Mouse (Mus musculus) spleen, embryonic (tissue): ENCODE data around the gene F2.

Experiments
- CTCF ChIA-PET: fragments of 350-600 bp; sonication (Branson Sonifier 250); formaldehyde crosslinking; loops from one replicate; lab custom pipeline; 2022; lab: Charles Lee

The F2 gene

GRCm38 (mm10) chr2:91636229-91636628 lies at the start of gene F2:
TSS of gene F2 (minus strand) at chr2:91636414.
- CTCF ChIA-PET = no interaction called here

DNA sequence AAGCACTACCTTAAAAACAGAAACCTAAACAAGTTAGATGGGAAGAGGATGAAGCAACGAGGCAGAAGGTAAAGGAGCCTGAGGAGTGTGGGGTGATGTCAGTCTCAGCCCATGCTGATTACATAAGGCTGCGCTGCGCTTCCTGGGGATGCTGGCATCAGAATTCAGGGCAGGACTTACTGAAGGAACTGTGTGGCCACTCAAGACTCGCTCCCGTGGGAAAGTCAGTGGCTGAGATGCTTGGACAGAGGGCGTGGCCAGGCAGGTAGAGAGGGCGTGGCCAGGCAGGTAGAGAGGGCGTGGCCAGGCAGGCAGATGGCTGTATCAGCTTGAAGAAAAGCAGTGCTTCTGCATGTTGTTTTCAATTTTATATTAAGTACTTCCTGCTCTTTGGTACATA lies 47.7 kb upstream of the F2 start:
- CTCF ChIA-PET = no interaction called here

GRCm38 (mm10) chr2:91682850-91683249 lies 46.6 kb upstream of the F2 start:
- CTCF ChIA-PET = no interaction called here

- CTCF ChIA-PET = no interaction called here
Measured at GRCm38 (mm10) chr2:91676961-91677360, 40.7 kb upstream of the F2 start.

GRCm38 (mm10) chr2:91676420-91676819 lies 40.2 kb upstream of the F2 start:
- CTCF ChIA-PET = no interaction called here

DNA sequence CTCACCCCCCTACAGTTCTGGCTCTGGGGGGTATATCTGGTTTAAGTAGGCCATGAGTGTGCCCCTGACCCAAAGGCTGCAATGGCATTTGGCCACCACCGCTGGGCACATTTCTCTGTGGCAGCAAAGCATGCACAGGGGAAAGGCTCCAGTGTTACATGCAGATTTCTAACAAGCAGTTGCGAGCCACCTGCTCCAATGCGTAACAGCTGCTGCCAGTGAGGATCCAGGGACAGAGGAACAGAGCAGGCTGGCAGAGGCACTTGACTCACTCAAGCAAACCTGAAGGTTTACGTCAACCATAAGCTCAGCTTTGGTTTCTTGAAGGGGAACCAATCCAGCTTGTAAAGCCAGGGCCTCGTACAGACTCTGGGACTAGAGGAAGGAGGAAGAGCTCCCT lies 38.7 kb upstream of the F2 start:
- CTCF ChIA-PET = no interaction called here

DNA sequence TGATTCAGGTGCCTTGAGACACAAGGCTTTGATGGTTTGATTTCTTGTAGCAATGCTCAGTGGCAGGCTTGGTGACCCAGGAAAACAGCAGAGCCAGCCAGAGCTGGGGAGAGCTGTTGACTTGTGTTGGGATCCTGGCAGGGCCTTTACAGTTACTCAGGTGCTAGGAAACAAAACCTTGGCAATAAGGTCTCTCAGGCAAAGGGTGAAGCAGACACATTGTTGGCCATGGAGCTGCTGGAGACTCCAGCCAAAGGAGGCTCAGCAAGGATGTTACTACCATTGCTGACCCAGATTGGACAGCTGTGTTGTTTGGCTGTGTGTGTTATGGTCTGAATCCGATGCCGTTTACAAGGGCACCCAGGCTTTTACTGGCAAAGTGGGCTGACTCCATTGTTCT lies 37.4 kb upstream of the F2 start:
- CTCF ChIA-PET = no interaction called here

- CTCF ChIA-PET = no interaction called here
Measured at GRCm38 (mm10) chr2:91670038-91670437, 33.8 kb upstream of the F2 start.

DNA sequence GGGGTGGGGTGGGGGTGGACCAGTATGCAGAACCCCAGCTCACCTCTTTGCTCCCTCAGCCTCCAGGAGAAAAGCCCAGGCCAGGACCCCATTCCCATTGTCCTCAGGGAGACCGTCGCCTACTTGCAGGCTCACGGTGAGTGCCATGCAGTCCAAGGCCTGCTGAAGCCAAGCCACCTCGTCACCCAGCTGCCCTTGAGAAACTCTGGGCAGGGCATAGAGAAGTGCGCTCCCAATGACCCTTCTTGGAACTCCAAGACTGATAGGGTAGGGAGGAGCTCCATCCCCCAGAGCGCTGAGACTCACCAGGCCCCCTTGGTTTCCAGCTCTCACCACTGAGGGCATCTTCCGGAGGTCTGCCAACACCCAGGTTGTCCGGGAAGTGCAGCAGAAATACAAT lies 33.1 kb upstream of the F2 start:
- CTCF ChIA-PET = no interaction called here

DNA sequence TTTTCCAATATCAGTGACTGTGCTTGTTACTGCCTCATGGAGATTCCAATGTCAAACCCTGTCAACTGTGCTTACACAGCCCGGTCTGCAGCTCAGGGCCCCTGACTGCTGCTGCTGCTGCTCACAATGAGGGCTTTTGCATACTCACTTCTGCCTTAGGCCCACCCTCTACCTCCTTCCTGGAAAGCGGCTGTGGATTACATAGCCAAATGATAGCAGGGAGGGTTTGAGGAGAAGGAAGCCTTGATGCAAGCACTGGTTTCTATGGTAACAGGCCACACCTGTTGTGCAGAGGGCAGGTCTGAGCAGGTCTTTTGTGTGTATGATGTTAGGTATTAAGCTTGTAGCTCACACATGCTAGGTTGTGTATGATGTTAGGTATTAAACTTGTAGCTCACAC lies 31.5 kb upstream of the F2 start:
- CTCF ChIA-PET = no interaction called here

GRCm38 (mm10) chr2:91666386-91666910 lies 30.2 kb upstream of the F2 start:
- CTCF ChIA-PET = no interaction called here

GRCm38 (mm10) chr2:91664780-91665179 lies 28.6 kb upstream of the F2 start:
- CTCF ChIA-PET = no interaction called here

GRCm38 (mm10) chr2:91660981-91661380 lies 24.8 kb upstream of the F2 start:
- CTCF ChIA-PET = no interaction called here

DNA sequence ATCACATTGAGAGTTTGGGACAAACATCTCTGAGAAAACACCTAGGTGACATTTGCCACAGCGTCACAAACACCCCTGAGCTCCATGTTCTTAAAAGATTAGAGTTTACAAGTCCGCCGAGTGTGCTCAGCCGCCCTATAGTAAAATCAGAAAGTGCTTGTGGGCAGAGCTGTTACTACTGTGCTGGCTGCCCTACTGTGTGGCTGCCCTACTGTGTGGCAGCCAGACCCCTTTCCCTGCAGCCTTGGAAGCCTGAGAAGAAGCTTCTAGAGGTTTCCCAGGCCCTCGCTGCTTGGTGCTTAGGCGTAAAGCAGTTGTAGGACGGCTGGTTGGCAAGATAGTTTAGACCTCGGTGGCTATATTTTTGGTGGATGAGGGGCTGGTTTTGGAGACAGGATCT lies 23.4 kb upstream of the F2 start:
- CTCF ChIA-PET = no interaction called here

DNA sequence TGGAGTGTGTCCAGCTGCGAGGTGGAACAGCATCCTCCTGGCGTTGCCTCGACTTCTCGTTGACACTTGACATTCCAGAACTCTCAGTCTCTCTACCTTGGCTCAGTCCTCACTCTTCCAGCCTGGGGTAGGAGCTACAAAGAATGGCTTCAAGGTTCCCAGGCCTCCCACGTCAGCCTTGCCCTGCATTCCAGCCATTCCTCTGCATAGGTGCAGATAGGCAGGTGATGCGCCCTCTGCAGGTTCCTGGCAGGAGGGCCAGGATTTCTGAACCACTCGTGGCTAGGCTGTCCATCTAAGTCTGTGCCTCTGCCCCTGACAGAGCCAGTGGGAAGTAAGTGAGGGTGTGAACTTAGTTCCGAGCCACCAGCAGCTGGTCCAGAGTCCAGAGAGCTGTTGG lies 20.6 kb upstream of the F2 start:
- CTCF ChIA-PET = no interaction called here

GRCm38 (mm10) chr2:91655827-91656226 lies 19.6 kb upstream of the F2 start:
- CTCF ChIA-PET = interaction anchor here (0.5 kb wide), 1 partner anchor 12 kb away, joined by 5 read pairs; no protein-coding TSS in a partner anchor

DNA sequence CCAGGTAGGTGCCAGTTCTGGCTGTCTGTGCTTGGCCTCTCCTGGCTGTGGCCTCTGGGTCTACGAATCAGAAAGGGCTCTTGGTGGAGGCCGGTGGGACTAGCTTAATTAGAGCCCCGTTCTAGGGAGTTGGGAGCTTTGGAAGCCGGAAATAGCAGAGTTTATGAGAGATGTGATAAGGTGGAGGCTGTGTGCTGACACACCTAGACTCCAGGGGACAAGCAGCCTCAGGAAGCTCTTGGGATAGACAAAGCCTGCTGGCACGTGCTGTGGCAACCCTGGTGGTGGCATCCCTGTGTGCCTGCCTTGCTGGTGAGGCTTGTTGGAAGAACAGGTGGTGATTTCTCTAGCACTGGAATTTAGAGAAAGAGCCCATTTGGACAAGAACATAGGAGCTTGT lies 19.2 kb upstream of the F2 start:
- CTCF ChIA-PET = no interaction called here

DNA sequence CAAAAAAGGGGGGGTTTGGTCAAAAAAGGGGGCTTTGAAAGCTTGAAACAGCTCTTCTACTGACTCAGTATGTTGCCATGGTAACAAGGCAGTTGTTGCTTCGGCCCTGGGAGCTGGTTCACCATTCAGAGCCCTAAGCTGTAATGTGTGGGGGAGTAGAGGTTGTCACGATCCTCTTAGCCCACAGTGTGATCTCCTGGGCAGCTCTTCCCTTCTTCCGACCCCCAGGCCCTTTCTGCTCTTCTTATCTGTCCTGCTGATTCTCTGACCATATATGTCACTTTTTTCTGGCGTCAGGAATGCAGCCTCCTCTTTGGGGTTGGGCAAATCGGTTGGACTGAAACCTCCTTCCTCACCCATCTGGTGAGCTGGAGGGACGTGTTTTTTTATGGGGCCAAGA lies 16.6 kb upstream of the F2 start:
- CTCF ChIA-PET = no interaction called here

GRCm38 (mm10) chr2:91651458-91652258 lies 15.4 kb upstream of the F2 start:
- CTCF ChIA-PET = interaction anchor here (0.6 kb wide), 1 partner anchor 778 kb away, joined by 4 read pairs; no protein-coding TSS in a partner anchor

DNA sequence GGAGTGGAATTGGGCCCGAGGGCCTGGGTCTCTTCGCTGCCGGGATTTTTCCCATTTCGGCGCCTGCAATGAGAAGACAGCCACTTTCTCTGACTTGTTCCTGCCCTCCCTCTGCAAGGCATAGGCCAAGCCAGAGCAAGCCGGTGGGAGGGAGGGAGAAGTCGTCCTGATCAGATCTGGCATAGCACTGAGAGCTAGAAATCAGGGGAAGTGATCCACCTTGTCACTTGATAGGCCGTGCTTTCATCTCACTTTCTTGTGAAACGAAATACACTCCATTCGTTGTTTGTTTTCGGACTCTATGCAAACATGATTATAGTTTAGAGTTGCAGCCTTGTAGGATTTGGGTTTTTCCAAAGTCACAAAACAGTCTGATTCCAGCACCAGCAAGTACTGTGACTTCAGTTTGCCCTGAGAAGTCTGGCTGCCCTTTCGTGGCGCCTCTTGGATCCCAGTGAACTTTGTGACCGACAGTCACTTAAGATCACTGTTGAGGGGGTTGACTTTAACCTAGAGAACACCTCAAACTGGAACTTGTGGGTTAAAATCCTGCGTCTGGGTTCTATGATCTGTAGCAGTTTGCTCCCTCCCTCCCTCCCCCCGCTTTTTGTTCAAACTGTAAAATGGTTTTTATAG lies 14.3 kb upstream of the F2 start:
- CTCF ChIA-PET = interaction anchor here (0.6 to 0.8 kb wide), 3 partner anchors 119 to 798 kb away, joined by 3 to 4 read pairs (median 3); no protein-coding TSS in a partner anchor

GRCm38 (mm10) chr2:91649553-91650359 lies 13.5 kb upstream of the F2 start, which contains the start of the genes Zfp408 and Arhgap1:
TSS of gene Zfp408 (minus strand) at chr2:91649791.
TSS of gene Arhgap1 (plus strand) at chr2:91649860.
- CTCF ChIA-PET = interaction anchor here (1.0 kb wide), 1 partner anchor 61 kb away, joined by 3 read pairs; the partner anchor contains the start of genes Atg13 and Harbi1

GRCm38 (mm10) chr2:91649152-91649551 lies 12.9 kb upstream of the F2 start:
- CTCF ChIA-PET = interaction anchor here (1.0 kb wide), 1 partner anchor 61 kb away, joined by 3 read pairs; the partner anchor contains the start of genes Atg13 and Harbi1
